Mouse (Mus musculus) hindlimb bud, embryonic 11.5 days (tissue): Measurements from ENCODE around the gene Syt16.

Source experiments
- DNase-seq: peaks from one replicate; pipeline ENCODE4 v3.0.0-alpha.2; 2012; ENCODE audit warnings: low read depth, low spot score; ENCODE audit errors: extremely low spot score

Syt16 gene

DNA sequence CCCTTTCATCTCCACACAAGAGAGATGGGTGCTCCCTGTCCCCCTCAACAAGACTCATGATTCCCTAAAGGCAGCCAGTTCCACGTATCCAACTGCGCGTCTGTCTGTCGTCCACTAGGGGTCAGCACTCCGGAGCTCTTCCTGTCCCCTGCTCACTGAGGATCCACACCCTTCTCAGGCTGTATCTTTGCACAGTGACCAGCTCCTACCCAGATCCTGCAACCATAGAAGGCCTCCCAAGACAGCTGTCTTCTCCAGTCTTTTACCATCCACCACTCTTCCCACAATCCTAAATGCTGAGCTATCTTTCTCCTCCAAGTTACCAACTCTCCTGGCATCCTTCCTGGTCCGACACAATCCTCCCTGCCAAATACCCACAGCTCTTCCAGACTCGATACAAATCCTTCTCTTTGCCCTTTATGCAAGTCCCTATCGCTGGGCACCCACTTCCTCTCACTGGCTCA is 12.0 kb downstream of the Syt16 start:
- DNase-seq, result no peak

DNA sequence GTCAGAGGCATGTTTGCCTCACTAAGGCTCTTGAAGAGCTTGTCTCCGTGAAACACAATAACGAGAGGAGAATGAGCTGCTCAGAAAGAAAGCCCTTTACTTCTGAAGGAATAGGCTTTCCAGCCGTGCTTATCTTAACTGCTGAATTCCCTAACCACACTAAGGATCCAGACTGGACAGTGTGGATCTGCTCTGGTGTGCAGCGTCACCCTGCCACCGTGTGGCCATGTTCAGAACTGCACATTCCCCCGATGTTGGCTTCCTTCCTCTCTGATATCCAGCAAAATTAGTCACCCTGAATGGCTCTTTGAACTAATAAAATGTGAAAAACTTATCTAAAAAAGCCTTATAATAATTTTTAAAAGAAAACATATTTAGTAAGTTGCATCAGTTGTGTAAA is 16.3 kb downstream of the Syt16 start:
- DNase-seq, result peak; percentile 66

GRCm38 (mm10) chr12:74014739-74015270 is 17.3 kb downstream of the Syt16 start:
- DNase-seq, result no peak

- DNase-seq, result no peak
Observed at GRCm38 (mm10) chr12:74015491-74015890, 18.0 kb downstream of the Syt16 start.

GRCm38 (mm10) chr12:74023260-74023659 is 25.8 kb downstream of the Syt16 start:
- DNase-seq, result no peak

DNA sequence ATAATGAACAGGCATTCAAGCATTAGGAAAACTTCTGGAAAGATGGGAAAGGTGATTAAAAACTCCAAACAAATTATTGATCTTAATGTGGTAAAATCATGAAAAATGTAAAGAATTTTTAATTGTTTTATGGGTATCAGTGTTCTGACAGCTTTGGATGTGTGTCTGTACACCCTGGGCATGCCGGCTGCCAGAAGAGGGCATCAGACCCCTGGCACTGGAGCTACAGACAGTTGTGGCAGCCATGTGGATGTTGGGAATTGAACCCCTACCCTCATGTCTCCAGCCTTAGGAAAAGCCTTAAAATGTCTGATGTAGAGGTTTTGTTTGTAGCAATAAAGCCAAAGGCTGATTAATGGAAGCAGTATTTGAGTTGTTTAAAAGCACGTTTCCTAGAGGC is 27.5 kb downstream of the Syt16 start:
- DNase-seq, result no peak

DNA sequence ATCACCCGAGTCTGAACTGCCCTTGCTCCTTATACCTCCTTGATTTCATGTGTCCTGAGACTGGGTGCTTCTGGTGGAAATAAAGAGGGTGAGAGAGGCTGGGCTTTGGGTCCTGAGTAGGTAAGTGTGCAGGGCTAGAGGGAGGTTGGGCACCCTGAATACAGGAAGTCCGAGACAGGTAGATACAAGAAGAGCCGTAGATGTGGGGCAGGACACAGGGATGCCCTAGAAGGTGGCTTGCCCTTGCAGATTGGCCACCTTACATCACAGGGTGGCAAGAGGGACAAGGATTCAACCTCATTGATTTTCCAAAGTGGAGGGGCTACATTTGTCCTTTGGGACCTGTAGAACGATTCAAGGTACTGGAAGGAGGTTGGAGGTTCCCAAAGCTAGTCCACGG is 45.8 kb downstream of the Syt16 start:
- DNase-seq, result no peak

- DNase-seq, result no peak
Observed at GRCm38 (mm10) chr12:74043755-74044154, 46.3 kb downstream of the Syt16 start.

DNA sequence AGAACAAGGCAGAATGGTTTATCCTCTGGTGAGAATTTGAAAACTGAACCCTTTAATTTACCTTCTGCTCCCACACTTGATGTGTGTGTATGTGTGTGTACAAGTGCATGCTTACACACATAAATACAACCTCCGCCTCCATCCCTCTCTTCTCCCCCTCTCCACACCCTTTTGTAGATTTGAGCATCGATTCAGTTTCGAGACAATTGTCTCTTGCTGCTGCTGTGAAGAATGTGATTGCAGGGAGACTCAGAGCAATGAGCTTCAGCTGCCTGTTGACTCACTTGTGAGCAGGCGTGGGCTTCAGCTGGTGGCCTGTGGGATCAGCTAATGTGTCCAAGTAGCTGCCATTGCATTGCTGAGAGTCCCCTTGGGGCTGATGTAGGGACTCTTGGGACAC is 46.8 kb downstream of the Syt16 start:
- DNase-seq, result no peak

GRCm38 (mm10) chr12:74055336-74055931 is 58.0 kb downstream of the Syt16 start:
- DNase-seq, result peak; percentile 12

- no peak for DNase-seq
Observed at GRCm38 (mm10) chr12:74056162-74056561, 58.7 kb downstream of the Syt16 start.

GRCm38 (mm10) chr12:74062547-74062946 is 65.1 kb downstream of the Syt16 start:
- DNase-seq, result no peak

- DNase-seq, result no peak
Observed at GRCm38 (mm10) chr12:74068912-74069311, 71.5 kb downstream of the Syt16 start.

DNA sequence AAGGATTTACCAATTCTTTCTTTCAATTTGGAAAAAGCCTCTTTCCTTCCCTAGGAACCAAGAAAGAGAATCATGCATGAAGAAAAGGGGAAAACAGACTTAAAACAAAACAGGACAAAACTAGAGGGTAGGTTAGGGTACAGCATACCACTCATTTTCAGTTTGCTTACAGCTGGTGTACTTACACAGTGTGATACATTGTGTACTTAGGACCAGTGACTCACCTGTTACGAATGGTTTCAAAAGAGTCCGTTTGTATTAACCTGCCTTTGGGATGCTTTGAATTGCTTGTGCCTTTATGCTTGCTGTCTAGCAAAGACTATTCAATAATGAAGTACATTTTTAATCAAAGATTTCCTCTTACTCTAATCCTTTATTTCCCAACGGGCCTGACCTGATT is 78.1 kb downstream of the Syt16 start:
- DNase-seq, result no peak

- no peak for DNase-seq
Observed at GRCm38 (mm10) chr12:74076091-74076490, 78.6 kb downstream of the Syt16 start.

DNA sequence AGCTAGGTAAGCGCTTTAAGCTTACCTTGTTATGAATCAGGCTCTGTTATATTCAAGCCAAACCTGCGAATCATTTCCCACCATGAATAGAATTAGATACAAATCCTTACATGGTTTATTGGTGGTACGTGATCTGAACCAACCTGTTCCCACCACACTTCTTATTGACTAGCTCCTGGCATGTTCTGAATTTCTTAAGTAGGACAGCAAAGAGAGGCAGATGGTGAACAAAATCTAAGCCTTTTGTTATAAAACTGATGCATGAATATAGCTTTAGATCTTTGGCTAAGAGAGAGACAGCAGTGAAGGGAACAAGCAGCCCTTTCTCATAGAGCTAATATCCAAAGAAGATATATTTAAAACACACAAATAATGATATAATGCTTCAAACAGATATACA is 83.7 kb downstream of the Syt16 start:
- DNase-seq, result no peak

DNA sequence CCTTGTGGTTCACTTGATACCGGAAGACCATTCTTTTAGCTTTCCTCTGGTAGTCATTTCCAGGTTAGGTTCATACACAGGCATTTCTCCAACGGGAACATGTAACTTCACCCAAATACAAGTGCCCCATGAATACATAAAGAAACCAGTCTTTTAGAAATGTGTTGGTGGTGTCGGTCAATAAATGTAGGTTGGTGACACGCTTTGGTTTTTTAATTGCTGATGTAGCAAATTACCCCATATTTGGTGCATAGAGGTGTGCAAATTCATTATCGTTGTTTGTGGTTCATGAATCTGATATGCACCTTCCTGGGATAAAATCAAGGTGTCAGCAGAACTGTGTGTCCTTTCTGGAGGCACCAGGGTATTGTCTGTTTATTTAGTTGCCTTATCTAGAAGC is 86.9 kb downstream of the Syt16 start:
- DNase-seq, result no peak

DNA sequence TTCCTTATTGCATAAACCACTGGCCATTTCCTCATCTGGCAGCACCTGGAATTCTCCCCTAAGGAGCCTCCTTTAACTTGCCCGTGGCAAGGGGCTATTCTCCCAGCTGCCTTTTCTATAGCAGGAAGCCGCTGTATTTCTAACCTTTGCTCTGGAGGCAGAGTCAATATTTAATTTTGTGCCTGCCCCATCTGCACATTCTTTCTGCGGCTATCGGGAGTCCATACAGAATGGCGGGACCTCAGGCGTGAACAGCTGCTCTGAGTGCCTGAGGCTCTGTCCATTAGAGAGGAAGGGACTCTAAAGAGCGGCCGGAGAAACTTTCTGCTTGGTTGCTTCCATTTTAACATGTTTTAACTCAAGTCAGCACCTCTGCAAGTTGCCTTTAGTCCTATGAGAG is 89.6 kb downstream of the Syt16 start:
- no peak for DNase-seq

- no peak for DNase-seq
Observed at GRCm38 (mm10) chr12:74089342-74090131, 92.1 kb downstream of the Syt16 start.

GRCm38 (mm10) chr12:74092546-74092945 is 95.1 kb downstream of the Syt16 start:
- DNase-seq, result no peak

- no peak for DNase-seq
Observed at GRCm38 (mm10) chr12:74093110-74093509, 95.6 kb downstream of the Syt16 start.

DNA sequence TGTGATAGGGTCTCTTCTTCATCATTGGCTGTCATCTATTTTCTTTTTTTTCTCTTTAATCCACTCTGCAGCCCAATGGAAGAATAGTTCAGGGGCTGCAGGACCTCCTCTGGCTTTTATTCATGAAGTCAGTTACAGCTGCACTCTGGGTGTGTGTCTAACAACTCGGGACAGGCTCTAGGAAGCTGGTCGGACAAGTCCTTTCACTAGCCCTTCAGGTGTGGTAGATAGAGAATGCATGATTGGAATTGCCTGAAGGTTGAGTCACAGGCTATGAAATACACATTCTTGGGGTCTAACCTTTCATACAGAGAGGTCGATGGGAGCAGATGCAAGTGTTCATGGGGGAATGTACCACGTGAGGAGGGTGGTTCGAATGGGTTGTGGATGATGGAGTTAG is 97.2 kb downstream of the Syt16 start:
- DNase-seq, result no peak
